Mouse (Mus musculus) kidney, adult 18-20 months (tissue): ENCODE measurements around the gene Hsph1.
A peak's percentile ranks its signal among the peaks of the same experiment; 100 is the strongest.

Experiments used
- DNase-seq: peaks from one replicate; pipeline ENCODE4 v3.0.0; 2021

Gene Hsph1

GRCm38 (mm10) chr5:149641277-149641892 is 5.2 kb upstream of the Hsph1 start:
- DNase-seq = no peak

- DNase-seq = no peak
These were observed 1.1 kb upstream of the Hsph1 start for GRCm38 (mm10) chr5:149637306-149637705.

DNA sequence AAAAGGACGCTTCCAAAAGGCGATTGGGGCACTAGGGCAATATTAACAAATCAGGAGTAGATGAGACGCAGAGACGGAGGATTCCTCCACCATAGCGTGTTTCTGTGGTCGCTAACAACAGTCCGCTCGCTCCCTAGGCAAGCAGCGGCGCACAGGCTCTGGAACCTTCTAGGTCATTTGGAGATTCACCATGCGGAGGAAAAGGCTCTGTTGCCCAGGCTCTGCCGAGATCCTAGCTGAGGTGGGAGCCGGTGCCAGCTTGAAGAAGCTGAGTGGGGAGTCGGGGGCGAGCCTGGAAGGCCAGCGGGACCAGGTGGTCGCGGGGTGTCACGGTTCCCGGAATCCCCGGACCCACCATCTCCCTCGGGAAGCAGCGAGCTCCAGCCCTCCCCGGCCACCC is 620 bp downstream of the Hsph1 start:
- DNase-seq = peak; percentile 63

- DNase-seq = no peak
These were observed 1.7 kb downstream of the Hsph1 start for GRCm38 (mm10) chr5:149634409-149635035.

- no peak for DNase-seq
These were observed 10.6 kb downstream of the Hsph1 start for GRCm38 (mm10) chr5:149625547-149625946.

GRCm38 (mm10) chr5:149623815-149624675 is 12.1 kb downstream of the Hsph1 start:
- DNase-seq = no peak

DNA sequence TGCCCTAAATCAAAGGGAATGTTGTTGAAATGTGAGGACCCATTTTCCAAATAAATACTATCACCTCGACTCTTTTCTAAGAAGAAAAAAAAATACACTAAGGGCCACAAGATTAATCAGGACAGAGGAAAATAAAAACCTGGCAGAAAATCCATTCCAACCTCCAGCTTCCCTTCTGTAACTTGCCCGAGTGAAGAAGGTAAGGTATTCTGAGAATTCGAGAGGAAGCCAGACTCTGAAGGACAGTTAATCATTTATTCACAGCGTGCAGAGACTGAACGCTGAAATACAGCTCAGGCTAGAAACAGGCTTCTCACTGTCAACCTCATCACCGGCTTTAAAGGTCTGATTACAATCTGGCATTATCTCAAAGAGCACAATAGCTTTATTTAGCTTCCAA is 13.5 kb downstream of the Hsph1 start:
- DNase-seq = no peak

GRCm38 (mm10) chr5:149622152-149622551 is 14.0 kb downstream of the Hsph1 start:
- DNase-seq = peak; percentile 26

- DNase-seq = no peak
These were observed 18.3 kb downstream of the Hsph1 start for GRCm38 (mm10) chr5:149617776-149618425.

DNA sequence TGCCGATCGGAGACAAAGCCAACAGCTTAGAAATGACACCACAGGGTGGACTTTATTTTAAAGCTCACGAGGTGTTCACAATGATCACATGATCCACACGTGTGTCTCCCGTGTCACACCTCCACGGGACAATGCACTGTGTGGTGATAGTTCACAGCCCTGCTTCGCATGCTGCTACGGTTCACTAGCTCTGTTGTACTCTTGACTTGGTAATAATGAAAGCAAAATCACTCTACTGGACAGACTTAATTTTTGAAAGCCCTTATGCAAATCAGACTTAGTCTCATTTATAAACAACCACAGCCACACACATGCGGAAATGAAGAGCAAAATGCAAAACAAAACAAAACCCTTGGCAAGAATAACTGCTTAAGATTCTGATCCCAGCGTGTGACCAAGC is 19.4 kb downstream of the Hsph1 start:
- DNase-seq = peak; percentile 68

DNA sequence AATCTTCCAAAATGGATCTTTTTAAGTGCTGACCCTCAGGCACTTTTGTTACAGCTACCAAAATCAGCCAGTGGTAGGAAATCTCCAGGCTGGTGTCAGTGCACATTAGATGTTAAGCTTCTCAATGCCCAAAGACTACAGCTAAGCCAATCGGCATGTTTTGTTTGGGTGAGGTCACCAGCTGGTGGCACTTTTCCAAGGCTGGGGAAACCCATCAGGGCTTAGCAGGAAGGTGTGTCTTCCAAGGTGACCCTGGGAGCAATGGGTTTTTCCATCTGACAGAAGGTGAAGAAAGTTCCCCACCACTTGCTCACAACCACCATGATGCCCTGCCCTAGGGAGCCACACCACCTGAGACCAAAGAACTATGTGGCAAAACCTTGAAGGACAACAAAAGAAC is 20.0 kb downstream of the Hsph1 start:
- peak; percentile 45 for DNase-seq

DNA sequence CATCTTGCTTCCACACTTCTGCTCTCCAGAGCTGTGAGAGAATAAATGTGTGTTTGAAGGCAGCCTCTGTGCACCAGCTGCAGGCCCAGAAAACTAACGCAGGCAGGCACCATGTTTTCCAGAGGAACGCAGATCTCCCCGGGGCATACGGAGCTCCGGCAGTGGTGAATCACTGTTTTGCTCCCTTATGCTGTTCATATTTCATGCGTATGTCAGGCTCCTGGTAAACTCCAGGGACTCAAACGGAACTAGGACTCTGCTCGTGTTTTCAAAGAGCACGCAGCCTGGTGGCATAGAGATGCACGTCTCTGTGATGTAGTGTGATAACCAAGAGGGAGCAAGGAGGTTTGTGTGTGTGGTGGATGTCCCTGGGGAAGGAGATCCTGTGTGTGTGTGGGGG is 23.4 kb downstream of the Hsph1 start:
- DNase-seq = no peak

- DNase-seq = no peak
These were observed 24.0 kb downstream of the Hsph1 start for GRCm38 (mm10) chr5:149612165-149612518.

DNA sequence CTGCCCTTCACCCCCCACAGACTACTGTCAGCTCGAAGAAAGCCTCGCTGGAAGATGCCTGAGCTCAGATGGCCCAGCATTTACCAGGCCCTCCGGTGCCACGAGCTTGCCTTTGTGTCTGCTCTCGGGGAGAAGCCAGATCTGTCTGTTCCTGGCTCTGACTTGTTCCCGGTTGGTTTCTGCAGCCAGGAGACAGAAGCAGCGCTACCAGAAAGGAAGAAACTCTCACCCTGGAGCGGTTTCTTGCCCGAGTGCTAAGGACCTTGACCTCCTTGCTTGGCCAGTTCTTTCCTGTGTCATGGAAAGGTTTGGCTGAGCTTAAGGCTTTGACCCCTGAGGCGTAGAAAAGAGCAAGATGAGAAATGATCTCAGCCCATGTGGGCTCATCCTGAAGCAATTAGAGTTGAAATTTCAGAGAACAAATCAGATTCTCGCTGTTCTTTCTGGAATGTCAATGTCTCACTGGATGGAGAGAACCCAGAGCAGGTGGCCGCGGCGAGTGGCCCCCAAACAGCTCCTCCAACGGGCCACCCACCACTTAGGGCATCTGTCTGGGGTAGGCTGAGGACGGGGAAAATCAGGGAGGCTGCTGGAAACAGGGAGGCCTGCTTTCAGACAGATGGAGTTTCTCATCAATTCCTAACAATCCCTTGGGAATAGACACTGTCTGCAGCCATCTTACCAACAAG is 24.6 kb downstream of the Hsph1 start:
- DNase-seq = peak; percentile 44

- DNase-seq = no peak
These were observed 29.0 kb downstream of the Hsph1 start for GRCm38 (mm10) chr5:149607083-149607720.

DNA sequence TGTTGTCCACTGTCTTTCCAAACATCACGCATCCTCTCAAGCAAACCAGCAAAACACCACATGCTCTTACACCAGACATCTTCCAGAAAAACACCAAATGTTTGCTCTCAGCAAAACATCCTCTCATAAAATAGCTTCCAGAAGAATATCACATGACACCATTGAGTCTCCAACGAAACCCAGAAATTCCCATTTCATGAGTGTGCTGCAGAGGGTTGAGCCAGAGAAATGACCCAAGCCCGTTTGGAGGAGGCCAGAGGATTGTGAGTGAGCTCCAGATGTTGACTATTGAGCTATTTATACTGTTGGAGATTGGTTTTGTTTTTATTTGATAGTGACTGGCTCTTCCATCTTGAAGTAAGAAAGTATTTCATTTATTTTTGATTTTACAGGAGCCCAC is 32.9 kb downstream of the Hsph1 start:
- no peak for DNase-seq

DNA sequence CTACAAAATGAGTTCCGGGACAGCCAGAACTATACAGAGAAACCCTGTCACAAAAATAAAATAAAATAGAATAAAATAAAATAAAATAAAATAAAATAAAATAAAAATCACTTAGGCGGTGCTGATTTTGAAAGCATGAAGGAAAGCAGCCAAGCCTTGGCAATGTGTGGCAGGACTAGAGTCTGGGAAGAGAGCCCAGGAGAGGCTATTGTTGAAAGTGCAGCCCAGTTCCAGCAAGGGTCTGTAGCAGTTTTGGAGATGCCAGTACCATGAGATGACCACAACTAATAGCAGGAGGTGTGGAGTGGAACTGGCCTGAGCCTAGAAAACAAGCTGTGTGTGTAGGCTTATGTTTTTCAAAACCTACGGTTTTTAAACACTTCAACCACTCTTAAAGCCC is 34.2 kb downstream of the Hsph1 start:
- no peak for DNase-seq

DNA sequence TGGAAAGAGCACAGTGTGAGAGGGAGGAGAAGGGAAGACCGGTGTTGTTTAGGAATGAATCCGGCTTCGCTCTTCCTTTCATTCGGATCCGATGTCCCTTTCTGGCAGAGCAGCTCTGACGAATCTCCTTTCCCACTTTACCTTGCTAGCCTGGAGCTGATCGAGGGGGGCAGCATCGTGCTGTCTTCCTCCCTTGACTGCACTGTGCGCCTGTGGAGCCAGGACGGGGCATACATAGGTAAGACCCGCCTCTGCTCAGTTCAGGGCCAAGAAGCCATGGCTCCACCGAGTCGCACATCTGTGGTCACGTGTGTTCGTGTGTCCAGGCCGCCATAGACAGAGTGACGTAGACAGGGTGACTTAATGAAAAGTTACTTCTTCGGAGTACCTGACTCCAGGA is 38.8 kb downstream of the Hsph1 start:
- no peak for DNase-seq

GRCm38 (mm10) chr5:149594215-149594614 is 42.0 kb downstream of the Hsph1 start:
- no peak for DNase-seq

- no peak for DNase-seq
These were observed 46.2 kb downstream of the Hsph1 start for GRCm38 (mm10) chr5:149589932-149590331.

DNA sequence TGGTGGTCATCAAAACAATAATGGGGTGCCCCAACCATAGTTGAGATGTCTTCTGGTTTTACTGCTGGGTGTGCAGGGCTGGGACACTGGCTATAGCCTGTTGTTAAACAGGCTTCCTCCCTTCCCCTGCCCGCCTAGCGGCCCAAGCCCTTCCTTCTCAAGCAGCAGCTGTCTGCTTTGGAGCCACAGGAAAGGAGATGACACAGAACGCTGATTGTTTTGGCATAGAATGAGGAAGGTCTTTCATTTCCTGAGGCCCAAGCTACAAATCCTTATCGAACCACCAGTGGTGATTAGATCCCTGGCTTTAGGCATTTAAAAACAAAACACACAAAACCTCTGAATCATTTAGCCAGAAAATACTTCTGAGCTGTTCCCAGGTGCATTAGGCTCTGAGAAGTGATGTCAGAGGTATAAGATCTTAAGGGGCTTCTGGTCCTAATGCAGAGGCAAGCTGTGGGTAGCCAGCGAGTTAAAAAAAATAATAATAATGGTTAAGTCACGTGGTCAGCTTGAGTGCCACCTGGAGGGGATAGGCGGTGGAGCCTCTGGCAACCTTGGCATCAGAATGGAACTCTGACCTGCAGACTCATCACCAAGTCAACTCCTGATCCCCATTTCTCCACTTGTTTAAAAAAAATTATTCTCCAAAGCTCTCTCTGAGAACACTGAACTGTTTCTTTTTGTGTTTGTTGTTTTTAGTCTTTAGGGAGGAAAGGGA is 47.2 kb downstream of the Hsph1 start:
- no peak for DNase-seq
